ENCODE assay signal across 20 mouse cellular contexts in the genomic region with DNA sequence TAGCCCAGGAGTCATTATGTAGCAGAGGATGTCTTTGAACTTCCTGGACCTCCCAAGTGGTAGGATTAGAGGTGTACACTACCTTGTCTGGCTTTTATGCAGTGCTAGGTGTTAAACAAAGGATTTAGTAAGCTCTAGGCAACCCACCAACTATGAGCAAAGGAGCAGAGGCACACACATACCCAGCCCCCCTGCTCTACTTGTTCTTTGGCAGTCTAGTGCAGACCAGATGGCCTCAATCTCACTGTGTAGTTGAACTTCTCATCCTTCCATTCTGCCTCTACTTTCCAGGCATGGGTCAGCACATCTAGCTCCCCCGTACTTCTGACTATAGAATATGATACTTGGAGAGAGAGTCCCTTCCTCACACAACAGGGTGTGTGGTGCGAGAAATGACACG. TPM values are rescaled to one million over a fixed set of nuclear protein-coding genes. Genes with fewer than 3 reads are reported as not detected.
DNase-seq lines count a peak whose midpoint lies in the region; ATAC-seq lines count a peak whose summit lies in the region.
"Had no signal": no experiment of that assay in that cellular context is flagged by ENCODE, and none has a peak within 500 bp of the region (broad histone marks: within the 10 kb centered on the region; RNA-seq: fewer than 3 reads in every experiment).

No protein-coding gene starts in this region.

- H3K4me1 ChIP-seq in hindbrain, embryonic 11.5 days (replicated peaks; ENCODE audit: control insufficient read depth, insufficient read depth, low read length): no peaks in the 10 kb centered on the region
- H3K4me1 ChIP-seq: heart, embryonic 15.5 days; limb, embryonic 15.5 days; liver, embryonic 15.5 days; midbrain, embryonic 12.5 days; neural tube, embryonic 12.5 days had no signal

- WGBS in hindbrain, embryonic 11.5 days: 99% methylated on average over 3 of the region's 3 CpGs

- H3K36me3 ChIP-seq in hindbrain, embryonic 11.5 days (ENCODE audit: control insufficient read depth, insufficient read depth, low read length): no peaks in the 10 kb centered on the region
- H3K36me3 ChIP-seq: heart, embryonic 15.5 days; limb, embryonic 15.5 days; liver, embryonic 15.5 days; midbrain, embryonic 12.5 days; neural tube, embryonic 12.5 days had no signal

- no peaks in the 10 kb centered on the region for H3K27me3 ChIP-seq in hindbrain, embryonic 11.5 days (ENCODE audit: control insufficient read depth, insufficient read depth, low read length)
- H3K27me3 ChIP-seq: heart, embryonic 15.5 days; limb, embryonic 15.5 days; liver, embryonic 15.5 days; midbrain, embryonic 12.5 days; neural tube, embryonic 12.5 days had no signal

- DNase-seq in cerebellum, adult 11-12 months: peak; percentile 46
- DNase-seq in cerebellum, adult 11 months: no peak
- DNase-seq in frontal cortex, postnatal 10 days (ENCODE audit: low spot score in 2 of 2): no peak
- peak; percentile 36 to 48 for DNase-seq in cerebellum, postnatal 25 days
- DNase-seq in layer of hippocampus, adult 9-11 months: peak; percentile 59
- DNase-seq in thymus, postnatal 36 days: no peak
- DNase-seq in hindbrain, embryonic 11.5 days (ENCODE audit: low spot score): no peak
- DNase-seq: adrenal gland, adult 8-10 months; gastrocnemius, postnatal 36 days; heart, postnatal 4 days; kidney, adult 11 months; kidney, postnatal 14 days; right cerebral cortex, adult 18-20 months; thymus, postnatal 4 days had no signal

- H3K27ac ChIP-seq in hindbrain, embryonic 11.5 days (ENCODE audit: low read depth, low read length): no peak overlapping the region
- H3K27ac ChIP-seq: heart, embryonic 15.5 days; limb, embryonic 15.5 days; liver, embryonic 15.5 days; midbrain, embryonic 12.5 days; neural tube, embryonic 12.5 days had no signal

- H3K4me2 ChIP-seq in hindbrain, embryonic 11.5 days (replicated peaks; ENCODE audit: low read depth, low read length): no peak overlapping the region
- H3K4me2 ChIP-seq: heart, embryonic 15.5 days; limb, embryonic 15.5 days; liver, embryonic 15.5 days; midbrain, embryonic 12.5 days; neural tube, embryonic 12.5 days had no signal

- ATAC-seq in frontal cortex, adult (ENCODE audit: low TSS enrichment): peak; percentile 64
- no peak for ATAC-seq in hindbrain, embryonic 11.5 days (ENCODE audit: low FRiP score)

- no peak overlapping the region for H3K9ac ChIP-seq in hindbrain, embryonic 11.5 days (ENCODE audit: low read depth, low read length)
- H3K9ac ChIP-seq: heart, embryonic 15.5 days; limb, embryonic 15.5 days; liver, embryonic 15.5 days; midbrain, embryonic 12.5 days; neural tube, embryonic 12.5 days had no signal

- no peak overlapping the region for H3K4me3 ChIP-seq in hindbrain, embryonic 11.5 days (ENCODE audit: low read depth, low read length)
- H3K4me3 ChIP-seq: heart, embryonic 15.5 days; limb, embryonic 15.5 days; liver, embryonic 15.5 days; midbrain, embryonic 12.5 days; neural tube, embryonic 12.5 days had no signal

- no peaks in the 10 kb centered on the region for H3K9me3 ChIP-seq in hindbrain, embryonic 11.5 days (ENCODE audit: control insufficient read depth, low read length)
- H3K9me3 ChIP-seq: heart, embryonic 15.5 days; limb, embryonic 15.5 days; liver, embryonic 15.5 days; midbrain, embryonic 12.5 days; neural tube, embryonic 12.5 days had no signal

RNA-seq across cellular contexts. Expression of a gene that starts 10.4 kb away (rescaled TPM):
- 7.0 and 8.5 TPM in 2 replicates for polyA plus RNA-seq in hindbrain, embryonic 11.5 days (2014; fragmentation: Nextera tagmentation; extraction: Ambion mirVana)

RNA-seq across cellular contexts. Expression of a gene that starts 13.7 kb away (rescaled TPM):
- 0.12 TPM in 1 of 2 replicates, not detected in the other for polyA plus RNA-seq in hindbrain, embryonic 11.5 days (2014; fragmentation: Nextera tagmentation; extraction: Ambion mirVana)
- polyA plus RNA-seq: liver, embryonic 15.5 days had no signal

Comparison
In these comparisons a context has a peak if more than half of its experiments do, and no peak if none do; other contexts are left out.
1. DNase-seq: peak in cerebellum, adult 11-12 months (single experiment), cerebellum, postnatal 25 days (2 of 2) and layer of hippocampus, adult 9-11 months (single experiment); none in cerebellum, adult 11 months (single experiment), frontal cortex, postnatal 10 days (0 of 2), thymus, postnatal 36 days (0 of 2) and hindbrain, embryonic 11.5 days (single experiment).